ENCODE assay signal across 11 mouse cellular contexts in genomic region chr12:10514278-10514677, GRCm38 (mm10).
DNase-seq lines count a peak whose midpoint lies in the region; TF ChIP-seq lines count a peak whose summit lies in the region.
"Had no signal": no experiment of that assay in that cellular context is flagged by ENCODE, and none has a peak within 500 bp of the region (broad histone marks: within the 10 kb centered on the region; RNA-seq: fewer than 3 reads in every experiment).

No protein-coding gene starts in this region.

- intact Hi-C loops in heart, adult 2 months (cut with DNase I), result no loop called here

- TF ChIP-seq CTCF in heart, adult 2 months (IDR thresholded peaks at IDR 0.05), result no peak

- no peaks in the 10 kb centered on the region for H3K27me3 ChIP-seq in heart, adult 2 months (ENCODE audit: control insufficient read depth, insufficient read depth, low read length)
- H3K27me3 ChIP-seq: liver, embryonic 12.5 days had no signal

- no peaks in the 10 kb centered on the region for H3K36me3 ChIP-seq in heart, adult 2 months (ENCODE audit: control insufficient read depth, insufficient read depth, low read length)
- H3K36me3 ChIP-seq: G1E; liver, embryonic 12.5 days had no signal

- peak overlapping the region; percentile 12 for H3K27ac ChIP-seq in heart, adult 2 months
- H3K27ac ChIP-seq: liver, embryonic 12.5 days had no signal

- DNase-seq in lung, postnatal 25 days (ENCODE audit: low spot score), result peak; percentile 28
- DNase-seq in lung, postnatal 10 days, result no peak
- peak; percentile 57 for DNase-seq in adrenal gland, adult 8-10 months
- peak; percentile 33 to 68 for DNase-seq in heart, adult 2 months
- peak; percentile 19 for DNase-seq in kidney, postnatal 10 days
- DNase-seq in cerebellum, adult 11 months, result no peak
- DNase-seq in layer of hippocampus, adult 9-10 months (ENCODE audit: low spot score), result no peak
- DNase-seq in retina, postnatal 1 day, result no peak
- DNase-seq: cerebellum, adult 18-20 months had no signal

- 0 out of 2 replicates have a peak, but pooled peaks have one; percentile 21 for TF ChIP-seq POLR2A in heart, adult 2 months (IDR thresholded peaks at IDR 0.05; ENCODE audit: insufficient read depth, low read depth, low read length)

- 57% methylated on average over 8 of the region's 8 CpGs for WGBS in heart, adult 2 months

- no peaks in the 10 kb centered on the region for H3K79me2 ChIP-seq in heart, adult 2 months (replicated peaks; ENCODE audit: control insufficient read depth, insufficient read depth, low read length)

- H3K4me1 ChIP-seq in heart, adult 2 months (ENCODE audit: control insufficient read depth, insufficient read depth, low read length), result no peaks in the 10 kb centered on the region
- H3K4me1 ChIP-seq: liver, embryonic 12.5 days had no signal

- TF ChIP-seq EP300 in heart, adult 2 months (IDR thresholded peaks at IDR 0.05; ENCODE audit: insufficient read depth, low read depth, low read length), result no peak

- no peak overlapping the region for H3K4me3 ChIP-seq in heart, adult 2 months
- H3K4me3 ChIP-seq: liver, embryonic 12.5 days had no signal

- no peak overlapping the region for H3K9ac ChIP-seq in heart, adult 2 months (ENCODE audit: low read depth, low read length)
- H3K9ac ChIP-seq: liver, embryonic 12.5 days had no signal

Comparison
In these comparisons a context has a peak if more than half of its experiments do, and no peak if none do; other contexts are left out.
1. DNase-seq: peak in lung, postnatal 25 days (single experiment), adrenal gland, adult 8-10 months (single experiment), heart, adult 2 months (2 of 2) and kidney, postnatal 10 days (single experiment); none in lung, postnatal 10 days (single experiment), cerebellum, adult 11 months (single experiment), layer of hippocampus, adult 9-10 months (single experiment) and retina, postnatal 1 day (single experiment).